Comparison of ENCODE assay signal across 8 mouse cellular contexts in the genomic region with DNA sequence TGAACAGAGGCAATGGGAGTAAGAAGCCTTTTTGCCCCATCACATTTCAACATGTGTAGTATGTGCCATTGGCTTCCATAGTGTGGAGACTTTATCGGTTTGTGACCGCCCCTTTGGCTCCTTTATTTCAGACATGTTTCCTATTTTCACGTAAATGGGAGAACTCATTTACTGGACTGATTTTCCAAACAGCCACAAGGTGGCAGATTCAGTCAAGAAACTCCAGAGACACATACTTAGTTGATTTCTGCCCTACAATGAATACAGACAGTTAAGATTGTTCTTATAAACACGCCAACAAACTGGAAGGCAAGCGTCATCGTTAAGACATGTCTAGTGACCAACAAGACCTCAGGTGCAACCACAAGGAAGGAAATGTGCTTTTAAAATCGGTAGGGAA. TPM values are rescaled to one million over a fixed set of nuclear protein-coding genes. Genes with fewer than 3 reads are reported as not detected.
DNase-seq lines count a peak whose midpoint lies in the region; ATAC-seq and TF ChIP-seq lines count a peak whose summit lies in the region.

No protein-coding gene starts in this region.

- peak; percentile 78 for TF ChIP-seq CTCF in lung, embryonic 14.5 days (IDR thresholded peaks at IDR 0.05; ENCODE audit: low read depth)
- no peak for TF ChIP-seq CTCF in lung, adult 2 months (IDR thresholded peaks at IDR 0.05; ENCODE audit: insufficient read depth, low read length)
- peak; percentile 86 for TF ChIP-seq CTCF in midbrain, postnatal 0 days (IDR thresholded peaks at IDR 0.05)

- peak; percentile 76 for DNase-seq in forebrain, embryonic 14.5 days (ENCODE audit: low spot score)
- DNase-seq in forebrain, embryonic 11.5 days (ENCODE audit: low spot score) = no peak
- peak; percentile 81 for DNase-seq in lung, embryonic 14.5 days
- no peak for DNase-seq in lung, adult 2 months
- peak; percentile 76 for DNase-seq in midbrain, postnatal 0 days (ENCODE audit: low spot score)
- no peak for DNase-seq in urinary bladder, postnatal 25 days (ENCODE audit: low spot score)

- H3K36me3 ChIP-seq in forebrain, embryonic 14.5 days (ENCODE audit: control insufficient read depth, insufficient read depth, low read length) = no peaks in the 10 kb centered on the region
- H3K36me3 ChIP-seq in forebrain, embryonic 11.5 days (ENCODE audit: control insufficient read depth, insufficient read depth, low read length) = no peaks in the 10 kb centered on the region
- H3K36me3 ChIP-seq in lung, embryonic 14.5 days (ENCODE audit: insufficient read depth) = no peaks in the 10 kb centered on the region
- H3K36me3 ChIP-seq in midbrain, postnatal 0 days (ENCODE audit: insufficient read depth, low read length) = no peaks in the 10 kb centered on the region

- peak; percentile 46; the same call in 1 of the 2 replicates for ATAC-seq in forebrain, embryonic 14.5 days
- no peak for ATAC-seq in forebrain, embryonic 11.5 days (replicated peaks; ENCODE audit: low FRiP score)
- ATAC-seq in lung, embryonic 14.5 days (ENCODE audit: insufficient read depth) = peak; percentile 44; the same call in 1 of the 2 replicates
- ATAC-seq in common myeloid progenitor, adult 5-6 weeks (replicated peaks; ENCODE audit: low read depth, poor library complexity, severe bottlenecking) = peak; percentile 72
- ATAC-seq in midbrain, postnatal 0 days (ENCODE audit: low FRiP score) = no peak
- ATAC-seq in activated CD4-positive, CD25-positive, alpha-beta regulatory T cell, adult 4 months = no peak

- 48% methylated on average over 7 of the region's 7 CpGs for WGBS in forebrain, embryonic 14.5 days
- 49% methylated on average over 7 of the region's 7 CpGs for WGBS in forebrain, embryonic 11.5 days
- 29% methylated on average over 7 of the region's 7 CpGs for WGBS in lung, embryonic 14.5 days
- 26% methylated on average over 7 of the region's 7 CpGs for WGBS in lung, adult 2 months
- WGBS in midbrain, postnatal 0 days = 43% methylated on average over 7 of the region's 7 CpGs

- H3K9ac ChIP-seq in forebrain, embryonic 14.5 days (ENCODE audit: low read length) = no peak overlapping the region
- no peak overlapping the region for H3K9ac ChIP-seq in forebrain, embryonic 11.5 days (ENCODE audit: low read length)
- no peak overlapping the region for H3K9ac ChIP-seq in lung, embryonic 14.5 days
- no peak overlapping the region for H3K9ac ChIP-seq in midbrain, postnatal 0 days (replicated peaks; ENCODE audit: low read length, poor library complexity, severe bottlenecking)

- no peak for TF ChIP-seq POLR2A in lung, adult 2 months (IDR thresholded peaks at IDR 0.05; ENCODE audit: borderline replicate concordance, extremely low read depth, low read depth, low read length)

- no peaks in the 10 kb centered on the region for H3K4me1 ChIP-seq in forebrain, embryonic 14.5 days (ENCODE audit: control insufficient read depth, insufficient read depth, low read length)
- H3K4me1 ChIP-seq in forebrain, embryonic 11.5 days (replicated peaks; ENCODE audit: control insufficient read depth, insufficient read depth, low read length) = no peaks in the 10 kb centered on the region
- H3K4me1 ChIP-seq in lung, embryonic 14.5 days (ENCODE audit: insufficient read depth) = no peaks in the 10 kb centered on the region
- H3K4me1 ChIP-seq in lung, adult 2 months (ENCODE audit: control insufficient read depth, insufficient read depth, low read length) = no peaks in the 10 kb centered on the region
- H3K4me1 ChIP-seq in midbrain, postnatal 0 days (ENCODE audit: insufficient read depth, low read length) = no peaks in the 10 kb centered on the region

- H3K27ac ChIP-seq in forebrain, embryonic 14.5 days (ENCODE audit: low read depth, low read length) = no peak overlapping the region
- H3K27ac ChIP-seq in forebrain, embryonic 11.5 days (ENCODE audit: low read depth, low read length) = no peak overlapping the region
- H3K27ac ChIP-seq in lung, embryonic 14.5 days (ENCODE audit: low read depth) = no peak overlapping the region
- H3K27ac ChIP-seq in midbrain, postnatal 0 days (ENCODE audit: low read depth, low read length) = no peak overlapping the region

- H3K9me3 ChIP-seq in forebrain, embryonic 14.5 days (replicated peaks; ENCODE audit: control insufficient read depth, low read length) = no peaks in the 10 kb centered on the region
- no peaks in the 10 kb centered on the region for H3K9me3 ChIP-seq in forebrain, embryonic 11.5 days (ENCODE audit: control insufficient read depth, low read length)
- no peaks in the 10 kb centered on the region for H3K9me3 ChIP-seq in lung, embryonic 14.5 days (ENCODE audit: low read depth, low read length)
- no peaks in the 10 kb centered on the region for H3K9me3 ChIP-seq in midbrain, postnatal 0 days (ENCODE audit: low read length)

- no peaks in the 10 kb centered on the region for H3K27me3 ChIP-seq in forebrain, embryonic 14.5 days (replicated peaks; ENCODE audit: control insufficient read depth, insufficient read depth, low read length)
- H3K27me3 ChIP-seq in forebrain, embryonic 11.5 days (ENCODE audit: control insufficient read depth, insufficient read depth, low read length) = no peaks in the 10 kb centered on the region
- no peaks in the 10 kb centered on the region for H3K27me3 ChIP-seq in lung, embryonic 14.5 days (ENCODE audit: insufficient read depth, low read length)
- H3K27me3 ChIP-seq in midbrain, postnatal 0 days (ENCODE audit: insufficient read depth, low read length) = no peaks in the 10 kb centered on the region

- H3K4me2 ChIP-seq in forebrain, embryonic 14.5 days (ENCODE audit: low read length) = no peak overlapping the region
- no peak overlapping the region for H3K4me2 ChIP-seq in forebrain, embryonic 11.5 days (ENCODE audit: low read depth, low read length, severe bottlenecking)
- H3K4me2 ChIP-seq in lung, embryonic 14.5 days = no peak overlapping the region
- no peak overlapping the region for H3K4me2 ChIP-seq in midbrain, postnatal 0 days (ENCODE audit: low read depth, low read length, poor library complexity, severe bottlenecking)

- no peak overlapping the region for H3K4me3 ChIP-seq in forebrain, embryonic 14.5 days (ENCODE audit: low read depth, low read length)
- no peak overlapping the region for H3K4me3 ChIP-seq in forebrain, embryonic 11.5 days (ENCODE audit: low read depth, low read length)
- no peak overlapping the region for H3K4me3 ChIP-seq in lung, embryonic 14.5 days (ENCODE audit: low read depth, low read length)
- no peak overlapping the region for H3K4me3 ChIP-seq in lung, adult 2 months (replicated peaks; ENCODE audit: extremely low read depth, low read depth, low read length)
- H3K4me3 ChIP-seq in midbrain, postnatal 0 days (ENCODE audit: low read depth, low read length) = no peak overlapping the region

RNA-seq across cellular contexts. Expression of a gene that starts 15.0 kb away (rescaled TPM):
- 154 and 164 TPM in 2 replicates for polyA plus RNA-seq in forebrain, embryonic 14.5 days (2014; fragmentation: Nextera tagmentation; extraction: Ambion mirVana)
- polyA plus RNA-seq in forebrain, embryonic 11.5 days (2014; fragmentation: Nextera tagmentation; extraction: Ambion mirVana) = 139 and 181 TPM in 2 replicates
- polyA plus RNA-seq in lung, embryonic 14.5 days (2014; fragmentation: Nextera tagmentation; extraction: Ambion mirVana) = 34.5 and 37.8 TPM in 2 replicates
- polyA plus RNA-seq in lung, adult 2 months (2012; rRNA removed) = 4.9 TPM in 2 replicates
- 18.6 and 22.4 TPM in 2 replicates for total RNA-seq in common myeloid progenitor, adult 5-6 weeks (2017)
- 1,178 and 1,429 TPM in 2 replicates for total RNA-seq in midbrain, postnatal 0 days (2014; rRNA removed)
- polyA plus RNA-seq in midbrain, postnatal 0 days (2015; fragmentation: Nextera tagmentation; extraction: Ambion mirVana) = 480 and 547 TPM in 2 replicates
- polyA plus RNA-seq in activated CD4-positive, CD25-positive, alpha-beta regulatory T cell, adult 4 months (2017; shearing (Covaris generic)) = not detected

Comparison
In these comparisons a context has a peak if more than half of its experiments do, and no peak if none do; other contexts are left out.
1. ATAC-seq: peak in forebrain, embryonic 14.5 days (single experiment), lung, embryonic 14.5 days (single experiment) and common myeloid progenitor, adult 5-6 weeks (single experiment); none in forebrain, embryonic 11.5 days (single experiment), midbrain, postnatal 0 days (single experiment) and activated CD4-positive, CD25-positive, alpha-beta regulatory T cell, adult 4 months (single experiment).
2. DNase-seq: peak in forebrain, embryonic 14.5 days (single experiment), lung, embryonic 14.5 days (single experiment) and midbrain, postnatal 0 days (single experiment); none in forebrain, embryonic 11.5 days (single experiment), lung, adult 2 months (single experiment) and urinary bladder, postnatal 25 days (single experiment).